Mouse (Mus musculus) MEL (cell line): ENCODE data around the gene Ofd1.

Experiments
- CHD2 ChIP-seq: IDR thresholded peaks from 2 replicates; pipeline ENCODE4 v1.6.1; 2011; ENCODE audit warnings: low read length, improper control_type of control experiment
- CTCF ChIP-seq, 3 experiments: IDR thresholded peaks in 2 of 3; conservative IDR thresholded peaks in 1 of 3; 2 replicates each; pipeline ENCODE4 v1.5.1; 2011 to 2012; ENCODE audit warnings: low read length in 3 of 3, low read depth in 2 of 3, mild to moderate bottlenecking in 2 of 3, improper control_type of control experiment in 1 of 3, inconsistent platforms in 1 of 3, mixed read lengths in 1 of 3, moderate library complexity in 1 of 3; ENCODE audit not compliant: control insufficient read depth in 1 of 3, insufficient read depth in 1 of 3, poor library complexity in 1 of 3, severe bottlenecking in 1 of 3
- HCFC1 ChIP-seq: IDR thresholded peaks from 2 replicates; pipeline ENCODE4 v1.6.1; 2012; ENCODE audit warnings: low read depth, mild to moderate bottlenecking, inconsistent platforms, low read length, improper control_type of control experiment, moderate library complexity
- RAD21 ChIP-seq: IDR thresholded peaks from 2 replicates; pipeline ENCODE4 v1.6.1; 2011; ENCODE audit warnings: mild to moderate bottlenecking, low read depth, low read length, improper control_type of control experiment
- USF2 ChIP-seq, 2 experiments: IDR thresholded peaks; 2 replicates each; pipeline ENCODE4 v1.6.1; 2011 to 2012; ENCODE audit warnings: improper control_type of control experiment in 2 of 2, low read length in 2 of 2, borderline replicate concordance in 1 of 2, inconsistent platforms in 1 of 2, low read depth in 1 of 2, mild to moderate bottlenecking in 1 of 2; ENCODE audit not compliant: insufficient read depth in 1 of 2
- ZC3H11A ChIP-seq: IDR thresholded peaks from 2 replicates; pipeline ENCODE4 v1.6.1; 2012; ENCODE audit warnings: low read depth, mild to moderate bottlenecking, inconsistent platforms, low read length, improper control_type of control experiment

DNA sequence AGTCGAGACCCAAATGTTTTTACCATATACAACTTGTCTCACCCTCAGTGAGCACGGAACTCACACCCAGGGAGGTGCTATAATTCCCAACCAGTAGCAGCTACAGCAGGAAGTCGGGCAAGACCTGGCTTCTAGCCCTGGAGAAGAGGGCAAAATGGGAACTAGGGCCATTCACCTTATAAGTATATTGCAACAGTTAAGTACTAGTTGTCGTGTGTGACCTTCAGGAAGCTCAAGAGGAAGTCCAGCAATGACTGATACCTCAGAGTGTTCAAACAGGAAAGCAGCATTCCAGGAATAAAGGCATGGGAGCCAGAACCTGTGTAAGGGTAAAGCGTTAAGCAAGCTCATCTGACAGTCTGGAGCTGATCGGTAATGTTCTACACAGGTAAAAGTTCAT is 13.0 kb upstream of the Ofd1 start:
- TF ChIP-seq USF2 (IDR thresholded peaks at IDR 0.05; ENCODE audit: borderline replicate concordance in 1 of 2, insufficient read depth in 1 of 2, low read depth in 1 of 2, low read length in 2 of 2) = no peak
- no peak for TF ChIP-seq RAD21
- no peak for TF ChIP-seq CHD2
- TF ChIP-seq CTCF (IDR thresholded peaks at IDR 0.05 in 2 of 3, conservative IDR thresholded peaks at IDR 0.05 in 1 of 3; ENCODE audit: control insufficient read depth in 1 of 3, insufficient read depth in 1 of 3, low read depth in 2 of 3, low read length in 3 of 3, poor library complexity in 1 of 3, severe bottlenecking in 1 of 3) = no peak
- TF ChIP-seq HCFC1 = no peak
- no peak for TF ChIP-seq ZC3H11A
